Mouse (Mus musculus): ENCODE measurements around the gene Ranbp3. TPM values are rescaled to one million over a fixed set of nuclear protein-coding genes. Genes with fewer than 3 reads are reported as not detected.

Ranbp3 gene
- total and polyA plus RNA-seq, 3 experiments = 137 to 150 TPM; not detected in 1

- TF ChIP-seq KAT2A (conservative IDR thresholded peaks at IDR 0.05; ENCODE audit: low read depth, low read length) = no peak
- no peak; the same call in 1 of the 2 replicates for TF ChIP-seq POLR2AphosphoS2 (IDR thresholded peaks at IDR 0.05; ENCODE audit: low read length)
- TF ChIP-seq SIN3A (IDR thresholded peaks at IDR 0.05; ENCODE audit: low read length) = no peak
- no peak for TF ChIP-seq MYB (IDR thresholded peaks at IDR 0.05; ENCODE audit: low read depth, low read length)
- TF ChIP-seq RCOR1 (IDR thresholded peaks at IDR 0.05; ENCODE audit: low read depth, low read length) = no peak
- TF ChIP-seq SMC3 (IDR thresholded peaks at IDR 0.05; ENCODE audit: low read depth, low read length) = no peak
- Histone ChIP-seq H3K36me3 (ENCODE audit: control insufficient read depth in 1 of 2, insufficient read depth in 2 of 2, low read length in 2 of 2) (peaks cover 0 to 2% of the 10 kb centered on the region in 2 experiments; a peak in 1 of 4 replicates), H3K4me3 (ENCODE audit: control insufficient read depth in 1 of 2, insufficient read depth in 1 of 2, low read depth in 2 of 2, low read length in 2 of 2) (no peak overlapping the region), H3K9ac (ENCODE audit: control insufficient read depth, low read depth, low read length, poor library complexity, severe bottlenecking) (no peak overlapping the region), H3K27me3 (ENCODE audit: control insufficient read depth in 1 of 2, insufficient read depth in 2 of 2, low read length in 2 of 2) (no peaks in the 10 kb centered on the region), H3K27ac (ENCODE audit: control insufficient read depth, low read depth, low read length) (no peak overlapping the region), H3K9me3 (replicated peaks; ENCODE audit: insufficient read depth, low read length) (no peaks in the 10 kb centered on the region), H3K4me1 (ENCODE audit: control insufficient read depth in 1 of 2, insufficient read depth in 2 of 2, low read length in 2 of 2) (peaks cover 0 to 3% of the 10 kb centered on the region in 2 experiments; a peak in 1 of 4 replicates), H3K79me2 (ENCODE audit: control insufficient read depth, insufficient read depth, low read length, poor library complexity) (peaks cover 9% of the 10 kb centered on the region)
- DNase-seq (ENCODE audit: low read depth, low spot score) = no peak
These were observed 50.5 kb downstream of the Ranbp3 start for GRCm38 (mm10) chr17:56723419-56724161.

- Histone ChIP-seq H3K27ac (ENCODE audit: control insufficient read depth, low read depth, low read length) (no peak overlapping the region), H3K9ac (ENCODE audit: control insufficient read depth, low read depth, low read length, poor library complexity, severe bottlenecking) (no peak overlapping the region), H3K9me3 (replicated peaks; ENCODE audit: insufficient read depth, low read length) (no peaks in the 10 kb centered on the region), H3K27me3 (ENCODE audit: control insufficient read depth in 1 of 2, insufficient read depth in 2 of 2, low read length in 2 of 2) (peaks cover 0 to 1% of the 10 kb centered on the region in 2 experiments; a peak in 3 of 4 replicates), H3K4me1 (ENCODE audit: control insufficient read depth in 1 of 2, insufficient read depth in 2 of 2, low read length in 2 of 2) (no peaks in the 10 kb centered on the region), H3K79me2 (ENCODE audit: control insufficient read depth, insufficient read depth, low read length, poor library complexity) (no peaks in the 10 kb centered on the region), H3K36me3 (ENCODE audit: control insufficient read depth in 1 of 2, insufficient read depth in 2 of 2, low read length in 2 of 2) (no peaks in the 10 kb centered on the region), H3K4me3 (ENCODE audit: control insufficient read depth in 1 of 2, insufficient read depth in 1 of 2, low read depth in 2 of 2, low read length in 2 of 2) (no peak overlapping the region)
- no peak for TF ChIP-seq GABPA (IDR thresholded peaks at IDR 0.05; ENCODE audit: low read depth, low read length)
- TF ChIP-seq CHD2 (IDR thresholded peaks at IDR 0.05; ENCODE audit: low read length) = no peak
- no peak for DNase-seq (ENCODE audit: low read depth, low spot score)
These were observed 54.0 kb downstream of the Ranbp3 start for GRCm38 (mm10) chr17:56727029-56727649.

GRCm38 (mm10) chr17:56727659-56728058 is 54.6 kb downstream of the Ranbp3 start:
- no peak overlapping the region for H3K4me3 ChIP-seq (ENCODE audit: control insufficient read depth in 1 of 2, insufficient read depth in 1 of 2, low read depth in 2 of 2, low read length in 2 of 2)
- no peaks in the 10 kb centered on the region for H3K9me3 ChIP-seq (replicated peaks; ENCODE audit: insufficient read depth, low read length)
- no peaks in the 10 kb centered on the region for H3K79me2 ChIP-seq (ENCODE audit: control insufficient read depth, insufficient read depth, low read length, poor library complexity)
- H3K9ac ChIP-seq (ENCODE audit: control insufficient read depth, low read depth, low read length, poor library complexity, severe bottlenecking) = no peak overlapping the region
- H3K27me3 ChIP-seq (ENCODE audit: control insufficient read depth in 1 of 2, insufficient read depth in 2 of 2, low read length in 2 of 2) = peaks cover 0 to 1% of the 10 kb centered on the region in 2 experiments; a peak in 3 of 4 replicates
- no peak overlapping the region for H3K27ac ChIP-seq (ENCODE audit: control insufficient read depth, low read depth, low read length)
- no peak for DNase-seq (ENCODE audit: low read depth, low spot score)
- no peak for TF ChIP-seq ELF1 (IDR thresholded peaks at IDR 0.05; ENCODE audit: low read depth, low read length)
- no peak for TF ChIP-seq SIN3A (IDR thresholded peaks at IDR 0.05; ENCODE audit: low read length)
- TF ChIP-seq EP300 (IDR thresholded peaks at IDR 0.05; ENCODE audit: low read depth in 1 of 2, low read length in 2 of 2) = no peak
- TF ChIP-seq E2F4 (IDR thresholded peaks at IDR 0.05; ENCODE audit: borderline replicate concordance, low read depth, low read length) = no peak
- TF ChIP-seq ZC3H11A (IDR thresholded peaks at IDR 0.05; ENCODE audit: low read depth, low read length) = no peak
- TF ChIP-seq GABPA (IDR thresholded peaks at IDR 0.05; ENCODE audit: low read depth, low read length) = no peak
- no peak for TF ChIP-seq ZKSCAN1 (IDR thresholded peaks at IDR 0.05; ENCODE audit: low read depth, low read length)
- TF ChIP-seq ETS1 (IDR thresholded peaks at IDR 0.05; ENCODE audit: low read depth, low read length) = no peak
- no peak for TF ChIP-seq RCOR1 (IDR thresholded peaks at IDR 0.05; ENCODE audit: low read depth, low read length)
- TF ChIP-seq MAX (IDR thresholded peaks at IDR 0.05; ENCODE audit: low read length) = no peak
- no peak for TF ChIP-seq NELFE (IDR thresholded peaks at IDR 0.05; ENCODE audit: low read depth, low read length)
- no peak for TF ChIP-seq POLR2AphosphoS5 (IDR thresholded peaks at IDR 0.05; ENCODE audit: borderline replicate concordance, low read depth, low read length)
- TF ChIP-seq USF1 (IDR thresholded peaks at IDR 0.05; ENCODE audit: low read depth, low read length) = no peak
- TF ChIP-seq ZNF384 (IDR thresholded peaks at IDR 0.05; ENCODE audit: low read depth, low read length) = no peak
- no peaks in the 10 kb centered on the region for H3K4me1 ChIP-seq (ENCODE audit: control insufficient read depth in 1 of 2, insufficient read depth in 2 of 2, low read length in 2 of 2)
- no peaks in the 10 kb centered on the region for H3K36me3 ChIP-seq (ENCODE audit: control insufficient read depth in 1 of 2, insufficient read depth in 2 of 2, low read length in 2 of 2)

All from MEL (cell line).